Mouse (Mus musculus) splenic B cell, adult 2 months (primary cell): ENCODE measurements at regions not wholly inside any gene's neighbourhood (a gene's known extent, or its start where the extent isn't known, plus 50 kb on each side); places are given as distances from the start of the nearest gene placed in this dataset.
"Not testable (repeated sequence)": the region's sequence is repeated elsewhere in the genome, so short reads cannot be mapped to it uniquely, and the experiment has no call there.

Experiments
- DNase-seq: peaks from one replicate; pipeline ENCODE4 v3.0.0-alpha.2; 2011; ENCODE audit warnings: low read depth, low spot score
- H3K27me3 ChIP-seq: 2 replicates; pipeline ENCODE4 v1.6.1; 2012; ENCODE audit warnings: mild to moderate bottlenecking, low read length, moderate library complexity, mixed read lengths; ENCODE audit not compliant: control insufficient read depth, poor library complexity, insufficient read depth, severe bottlenecking
- H3K36me3 ChIP-seq: 2 replicates; pipeline ENCODE4 v1.6.1; 2012; ENCODE audit warnings: mild to moderate bottlenecking, low read length, moderate library complexity, mixed read lengths; ENCODE audit not compliant: control insufficient read depth, poor library complexity, insufficient read depth, severe bottlenecking

GRCm38 (mm10) chr9:90618154-90618553, 347.6 kb upstream of the Tbc1d2b start:
- DNase-seq = no peak
- H3K36me3 ChIP-seq = no peaks in the 10 kb centered on the region
- no peaks in the 10 kb centered on the region for H3K27me3 ChIP-seq

GRCm38 (mm10) chr9:90597894-90598293, 327.3 kb upstream of the Tbc1d2b start:
- DNase-seq = no peak
- Histone ChIP-seq H3K27me3 (no peaks in the 10 kb centered on the region), H3K36me3 (no peaks in the 10 kb centered on the region)

DNA sequence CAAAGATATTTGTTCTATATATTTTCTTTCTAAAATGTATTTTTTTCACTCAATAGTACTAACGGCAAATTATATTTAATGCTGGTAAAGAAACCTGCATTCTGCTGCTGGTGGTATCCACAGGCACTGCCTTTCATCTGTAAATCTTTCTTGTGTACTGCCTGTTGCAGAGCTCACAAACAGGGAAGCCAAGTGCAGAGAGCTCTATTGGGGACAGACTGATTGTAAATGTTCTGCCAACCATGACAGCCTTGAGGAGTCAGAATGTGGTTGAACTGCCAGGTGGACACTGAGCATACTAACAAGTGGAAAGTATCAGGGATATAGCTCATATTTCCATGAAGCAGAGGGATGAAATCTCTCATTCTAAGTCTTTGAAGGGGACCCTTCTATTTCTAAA, 286.1 kb upstream of the Tbc1d2b start:
- no peak for DNase-seq

DNA sequence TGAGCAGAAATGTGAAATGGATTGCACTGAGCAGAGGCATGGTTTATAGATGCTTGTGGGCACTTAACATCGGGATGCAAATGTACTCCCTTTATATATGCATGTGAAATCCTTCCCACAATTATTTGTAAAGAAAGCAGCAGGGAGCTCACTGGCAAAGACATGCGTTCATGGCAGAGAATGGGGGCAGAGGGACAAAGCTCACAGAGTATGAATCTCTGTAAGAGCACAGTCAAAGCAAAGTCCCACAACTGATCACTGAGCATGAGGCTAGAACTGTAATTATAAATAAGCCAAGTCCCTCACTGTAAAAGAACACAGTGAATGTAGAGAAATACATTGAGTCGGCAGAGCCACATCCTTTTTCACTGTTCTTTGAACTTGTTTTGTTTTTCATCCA, 285.6 kb upstream of the Tbc1d2b start:
- no peak for DNase-seq
- H3K36me3 ChIP-seq = no peaks in the 10 kb centered on the region
- H3K27me3 ChIP-seq = no peaks in the 10 kb centered on the region

More for the DNA sequence above, 286.1 kb upstream of the Tbc1d2b start:
- H3K27me3 ChIP-seq = no peaks in the 10 kb centered on the region
- H3K36me3 ChIP-seq = no peaks in the 10 kb centered on the region

- DNase-seq = no peak
- Histone ChIP-seq H3K27me3 (no peaks in the 10 kb centered on the region), H3K36me3 (no peaks in the 10 kb centered on the region)
These were observed 277.3 kb upstream of the Tbc1d2b start for GRCm38 (mm10) chr9:90547931-90548330.

DNA sequence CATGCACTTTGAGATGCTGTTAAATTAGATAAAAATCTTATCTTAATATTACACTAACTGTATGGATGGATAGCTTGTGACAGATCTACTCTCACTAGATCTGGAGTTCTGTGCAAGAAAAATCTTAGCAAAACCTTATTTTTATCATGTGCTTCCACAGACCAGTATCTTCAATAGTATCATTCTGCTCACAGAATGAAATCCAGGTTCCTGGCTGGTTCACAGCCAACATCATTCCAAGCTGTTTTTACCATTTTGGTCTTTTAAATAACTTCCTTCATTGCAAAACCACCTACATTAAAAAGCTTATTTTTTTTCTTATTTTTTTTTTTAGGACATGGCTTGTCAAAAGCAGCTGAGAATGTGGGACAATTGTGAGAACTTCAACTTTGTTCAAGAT, 276.1 kb upstream of the Tbc1d2b start:
- no peaks in the 10 kb centered on the region for H3K36me3 ChIP-seq
- no peak for DNase-seq
- H3K27me3 ChIP-seq = no peaks in the 10 kb centered on the region

DNA sequence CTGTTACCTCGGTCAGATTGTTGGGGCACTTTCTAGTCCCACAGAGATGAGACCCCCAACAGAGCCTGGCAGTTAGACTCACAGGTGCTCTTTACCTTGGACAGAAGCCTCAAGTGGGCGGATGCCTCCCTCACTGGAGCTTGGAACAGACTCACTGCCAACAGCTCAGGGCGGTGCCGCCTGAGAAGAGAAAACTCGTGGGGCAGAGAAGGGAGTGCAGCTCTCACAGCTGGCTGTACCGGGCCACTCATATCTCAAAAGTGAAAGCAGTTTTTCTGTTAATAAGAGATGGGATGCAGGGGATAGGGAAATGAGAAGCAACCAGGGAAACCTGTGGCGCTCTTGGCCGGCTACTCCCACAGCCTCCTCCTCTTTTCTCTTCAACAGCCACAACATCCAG, 267.1 kb upstream of the Tbc1d2b start:
- DNase-seq, H3K36me3 ChIP-seq, H3K27me3 ChIP-seq: not testable (repeated sequence)

GRCm38 (mm10) chr9:90533372-90533771, 262.8 kb upstream of the Tbc1d2b start:
- Histone ChIP-seq H3K27me3 (no peaks in the 10 kb centered on the region), H3K36me3 (no peaks in the 10 kb centered on the region)
- no peak for DNase-seq

DNA sequence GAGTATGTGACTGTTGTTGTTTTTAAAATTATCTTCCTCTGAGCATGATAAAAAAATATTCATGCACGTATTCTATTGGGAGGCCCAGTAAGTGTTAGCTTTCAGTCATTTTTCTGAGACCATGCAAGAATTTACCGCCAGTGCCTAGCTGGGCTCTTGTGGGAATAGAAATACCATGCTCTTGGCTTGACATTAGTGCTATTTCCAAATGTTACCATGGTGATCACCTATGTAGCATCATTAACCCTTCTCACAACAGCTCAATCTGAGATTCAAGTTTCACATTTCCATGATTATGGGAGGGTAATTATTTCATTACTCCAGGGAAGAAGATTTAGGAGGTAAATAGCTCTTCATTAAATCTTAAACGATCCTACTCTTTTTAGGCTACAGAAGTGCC, 250.6 kb upstream of the Tbc1d2b start:
- DNase-seq = no peak
- Histone ChIP-seq H3K27me3 (no peaks in the 10 kb centered on the region), H3K36me3 (no peaks in the 10 kb centered on the region)

- DNase-seq = no peak
- Histone ChIP-seq H3K36me3 (no peaks in the 10 kb centered on the region), H3K27me3 (no peaks in the 10 kb centered on the region)
These were observed 224.3 kb upstream of the Tbc1d2b start for GRCm38 (mm10) chr9:90494888-90495287.

- Histone ChIP-seq H3K27me3 (no peaks in the 10 kb centered on the region), H3K36me3 (no peaks in the 10 kb centered on the region)
- no peak for DNase-seq
These were observed 220.1 kb upstream of the Tbc1d2b start for GRCm38 (mm10) chr9:90490561-90491152.

GRCm38 (mm10) chr9:90450579-90450978, 180.0 kb upstream of the Tbc1d2b start:
- no peak for DNase-seq
- H3K27me3 ChIP-seq = no peaks in the 10 kb centered on the region
- no peaks in the 10 kb centered on the region for H3K36me3 ChIP-seq

DNA sequence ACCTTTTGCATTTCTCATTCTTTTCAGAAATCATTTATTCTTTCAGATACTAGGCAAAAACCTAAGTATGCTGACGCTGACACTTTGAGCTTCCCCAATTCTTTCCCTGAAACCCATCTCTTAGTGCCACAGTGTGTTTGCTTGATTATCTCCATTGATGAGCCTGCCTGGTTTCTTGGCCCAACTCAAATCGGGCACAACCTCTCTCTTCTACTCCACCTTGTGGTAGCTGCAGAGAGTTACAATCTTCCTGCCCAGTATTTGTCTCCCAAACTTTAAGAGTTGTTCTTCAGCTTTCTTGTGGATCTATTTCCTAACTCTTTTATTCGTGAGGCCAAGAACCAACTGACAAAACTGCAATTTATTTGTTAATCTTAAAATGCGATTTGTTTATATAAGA, 176.4 kb upstream of the Tbc1d2b start:
- DNase-seq = peak; percentile 14
- no peaks in the 10 kb centered on the region for H3K27me3 ChIP-seq

DNA sequence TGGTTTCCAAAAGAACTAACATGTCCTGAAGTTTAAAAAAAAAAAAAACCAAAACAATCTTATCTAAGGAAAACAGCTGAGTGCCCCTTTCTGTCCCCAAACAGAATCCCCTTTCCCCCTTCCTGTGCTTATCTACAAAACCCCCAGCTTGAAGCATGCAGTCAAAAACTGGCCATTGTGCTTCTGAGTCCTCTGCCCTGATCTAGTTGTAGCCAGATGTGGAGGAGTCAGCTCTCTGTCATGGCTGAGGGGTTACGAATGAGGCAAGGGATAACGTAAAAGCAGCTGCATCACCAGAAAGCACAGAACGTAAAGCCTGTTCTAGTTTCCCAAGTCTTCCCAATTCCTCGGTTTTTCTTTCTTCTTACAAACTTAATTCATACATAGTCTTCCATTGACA, 164.3 kb upstream of the Tbc1d2b start:
- no peaks in the 10 kb centered on the region for H3K36me3 ChIP-seq
- DNase-seq = no peak
- no peaks in the 10 kb centered on the region for H3K27me3 ChIP-seq

More for the DNA sequence above, 176.4 kb upstream of the Tbc1d2b start:
- H3K36me3 ChIP-seq = no peaks in the 10 kb centered on the region

GRCm38 (mm10) chr9:90430898-90431297, 160.3 kb upstream of the Tbc1d2b start:
- H3K27me3 ChIP-seq = no peaks in the 10 kb centered on the region
- DNase-seq = peak; percentile 0
- no peaks in the 10 kb centered on the region for H3K36me3 ChIP-seq

GRCm38 (mm10) chr9:90421662-90422061, 151.1 kb upstream of the Tbc1d2b start:
- H3K27me3 ChIP-seq = no peaks in the 10 kb centered on the region
- H3K36me3 ChIP-seq = no peaks in the 10 kb centered on the region
- no peak for DNase-seq
